Comparison of ENCODE assay signal across 8 mouse cellular contexts in the genomic region with DNA sequence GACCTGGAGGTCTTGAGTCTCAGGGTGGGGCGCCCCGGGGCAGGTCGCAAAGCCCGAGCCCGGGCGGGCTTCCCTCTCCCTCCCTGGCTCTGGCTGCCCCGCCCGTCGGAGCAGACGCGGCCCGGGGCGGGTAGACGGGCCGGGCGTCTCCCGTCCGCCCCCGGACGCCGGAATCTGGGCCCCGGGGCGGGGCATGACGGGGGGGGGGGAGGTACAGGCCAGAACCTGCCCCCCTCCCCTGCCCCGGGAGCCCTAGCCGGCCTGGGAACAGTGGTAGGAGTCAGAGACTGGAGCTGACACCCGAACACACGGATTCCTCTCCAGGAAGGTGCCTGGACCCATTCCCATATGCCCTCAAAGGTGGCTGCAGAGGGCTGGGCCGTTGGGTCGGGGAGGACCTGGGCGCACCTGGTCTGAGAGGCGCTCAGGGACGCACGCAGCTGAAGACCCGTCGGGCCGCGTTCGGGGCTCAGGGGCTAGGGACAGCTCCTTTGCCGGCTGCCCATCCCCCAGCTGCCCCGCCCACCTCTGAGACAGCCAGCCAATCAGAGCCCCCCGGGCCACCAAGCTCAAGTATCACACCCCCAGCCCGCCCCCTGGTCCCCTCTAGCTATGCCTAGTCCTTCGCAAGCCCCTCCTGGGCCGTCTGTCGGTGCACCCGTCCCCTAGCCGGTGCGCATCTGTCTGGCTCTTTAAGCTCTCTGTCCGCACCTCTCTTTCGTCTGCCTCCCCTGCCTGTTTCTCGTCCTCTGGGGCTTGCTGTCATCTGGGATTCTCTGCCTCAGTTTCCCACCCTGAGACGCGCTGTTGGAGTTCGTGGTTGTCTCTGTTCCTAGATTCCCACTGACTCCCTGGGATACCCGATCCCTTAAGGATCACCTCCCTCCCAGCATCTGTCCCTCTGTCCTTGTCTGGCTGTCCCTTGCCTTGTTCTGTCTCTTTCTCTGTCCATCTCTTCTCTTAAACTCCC. TPM values are rescaled to one million over a fixed set of nuclear protein-coding genes. Genes with fewer than 3 reads are reported as not detected.
A peak's percentile ranks its signal among the peaks of the same experiment; 100 is the strongest.
DNase-seq lines count a peak whose midpoint lies in the region; ATAC-seq and TF ChIP-seq lines count a peak whose summit lies in the region.

No protein-coding gene starts in this region.

- H3K4me1 ChIP-seq in erythroblast, embryonic 14.5 days (ENCODE audit: control insufficient read depth), result peaks cover 17% of the 10 kb centered on the region
- no peaks in the 10 kb centered on the region for H3K4me1 ChIP-seq in brown adipose tissue, adult 24 weeks (ENCODE audit: control insufficient read depth, insufficient read depth, insufficient read length, low read length)
- H3K4me1 ChIP-seq in intestine, postnatal 0 days (replicated peaks; ENCODE audit: control insufficient read depth, insufficient read depth, low read length), result no peaks in the 10 kb centered on the region
- H3K4me1 ChIP-seq in olfactory bulb, adult 2 months (ENCODE audit: control insufficient read depth, insufficient read depth, low read length), result no peaks in the 10 kb centered on the region; the same call in 1 of the 2 replicates

- peaks cover 86% of the 10 kb centered on the region for H3K27me3 ChIP-seq in erythroblast, embryonic 14.5 days (ENCODE audit: control insufficient read depth)
- peaks cover 37% of the 10 kb centered on the region for H3K27me3 ChIP-seq in intestine, postnatal 0 days (replicated peaks; ENCODE audit: control insufficient read depth, insufficient read depth, low read length)

- no peaks in the 10 kb centered on the region for H3K36me3 ChIP-seq in erythroblast, embryonic 14.5 days (ENCODE audit: control insufficient read depth)
- no peaks in the 10 kb centered on the region for H3K36me3 ChIP-seq in intestine, postnatal 0 days (ENCODE audit: control insufficient read depth, insufficient read depth)

- DNase-seq in heart, adult 18-20 months, result peak; percentile 57 to 58
- DNase-seq in lung, adult 18-20 months, result peak; percentile 56 to 65
- DNase-seq in layer of hippocampus, adult 9-10 months (ENCODE audit: low spot score), result no peak

- no peak for TF ChIP-seq POLR2A in olfactory bulb, adult 2 months (IDR thresholded peaks at IDR 0.05; ENCODE audit: insufficient read depth, low read depth, low read length)

- peak overlapping the region; percentile 18 for H3K4me3 ChIP-seq in erythroblast, embryonic 14.5 days (replicated peaks)
- peak overlapping the region; percentile 66 for H3K4me3 ChIP-seq in brown adipose tissue, adult 24 weeks (ENCODE audit: insufficient read depth, low read depth, low read length)
- peak overlapping the region; percentile 49 for H3K4me3 ChIP-seq in intestine, postnatal 0 days (ENCODE audit: low read depth, low read length)
- H3K4me3 ChIP-seq in olfactory bulb, adult 2 months (ENCODE audit: insufficient read depth, low read depth, low read length), result peak overlapping the region; percentile 19

- H3K4me2 ChIP-seq in intestine, postnatal 0 days (replicated peaks; ENCODE audit: low read depth), result peak overlapping the region; percentile 80

- H3K9ac ChIP-seq in intestine, postnatal 0 days (ENCODE audit: low read depth, low read length), result peak overlapping the region; percentile 37; the same call in 1 of the 2 replicates

- 2% methylated on average over 41 of the region's 56 CpGs for WGBS in intestine, postnatal 0 days
- WGBS in olfactory bulb, adult 2 months, result 1% methylated on average over 54 of the region's 56 CpGs

- no peak overlapping the region for H3K27ac ChIP-seq in brown adipose tissue, adult 24 weeks (replicated peaks; ENCODE audit: low read depth, low read length)
- no peak overlapping the region for H3K27ac ChIP-seq in intestine, postnatal 0 days (ENCODE audit: low read depth, low read length)
- no peak overlapping the region for H3K27ac ChIP-seq in olfactory bulb, adult 2 months (ENCODE audit: insufficient read depth, low read depth, low read length)

- TF ChIP-seq CTCF in intestine, postnatal 0 days (IDR thresholded peaks at IDR 0.05; ENCODE audit: low read depth), result no peak
- TF ChIP-seq CTCF in olfactory bulb, adult 2 months (IDR thresholded peaks at IDR 0.05; ENCODE audit: insufficient read depth, low read depth, low read length), result no peak

- ATAC-seq in erythroblast, adult 5-6 weeks (replicated peaks; ENCODE audit: low FRiP score, poor library complexity, severe bottlenecking), result no peak
- peak; percentile 49 for ATAC-seq in intestine, postnatal 0 days

- H3K9me3 ChIP-seq in erythroblast, embryonic 14.5 days (ENCODE audit: control insufficient read depth, low read length), result peaks cover 2% of the 10 kb centered on the region; the same call in 1 of the 2 replicates
- no peaks in the 10 kb centered on the region for H3K9me3 ChIP-seq in intestine, postnatal 0 days (ENCODE audit: control insufficient read depth)

RNA-seq across cellular contexts. Expression of a gene that starts 5.5 kb away (rescaled TPM):
- polyA plus RNA-seq in erythroblast, embryonic 14.5 days (2012), result not detected in 2 replicates
- total RNA-seq in erythroblast, adult 5-6 weeks (2015; ENCODE audit: low replicate concordance), result not detected in 2 replicates
- total RNA-seq in erythroblast, adult 5-6 weeks (2017; ENCODE audit: low replicate concordance), result not detected in 2 replicates
- not detected in 2 replicates for polyA plus RNA-seq in brown adipose tissue, adult 24 weeks (2012; ENCODE audit: insufficient read depth, insufficient read length, missing spikeins)
- not detected for total RNA-seq in heart, adult 18-20 months (2021)
- polyA plus RNA-seq in intestine, postnatal 0 days (2015; fragmentation: Nextera tagmentation; extraction: Ambion mirVana), result 0.12 and 0.30 TPM in 2 replicates
- polyA plus RNA-seq in olfactory bulb, adult 2 months (2012; ENCODE audit: insufficient read depth, insufficient read length, low replicate concordance, missing spikeins), result not detected in 2 replicates

RNA-seq across cellular contexts. Expression of a gene that starts 5.6 kb away (rescaled TPM):
- polyA plus RNA-seq in erythroblast, embryonic 14.5 days (2012), result not detected in 2 replicates
- not detected in 2 replicates for total RNA-seq in erythroblast, adult 5-6 weeks (2015; ENCODE audit: low replicate concordance)
- not detected in 2 replicates for total RNA-seq in erythroblast, adult 5-6 weeks (2017; ENCODE audit: low replicate concordance)
- polyA plus RNA-seq in brown adipose tissue, adult 24 weeks (2012; ENCODE audit: insufficient read depth, insufficient read length, missing spikeins), result not detected in 2 replicates
- total RNA-seq in heart, adult 18-20 months (2021), result not detected
- polyA plus RNA-seq in intestine, postnatal 0 days (2015; fragmentation: Nextera tagmentation; extraction: Ambion mirVana), result 0.59 TPM in 1 of 2 replicates, not detected in the other
- polyA plus RNA-seq in olfactory bulb, adult 2 months (2012; ENCODE audit: insufficient read depth, insufficient read length, low replicate concordance, missing spikeins), result not detected in 2 replicates

RNA-seq across cellular contexts. Expression of a gene that starts 6.0 kb away (rescaled TPM):
- polyA plus RNA-seq in erythroblast, embryonic 14.5 days (2012), result not detected in 2 replicates
- not detected in 2 replicates for total RNA-seq in erythroblast, adult 5-6 weeks (2015; ENCODE audit: low replicate concordance)
- total RNA-seq in erythroblast, adult 5-6 weeks (2017; ENCODE audit: low replicate concordance), result not detected in 2 replicates
- polyA plus RNA-seq in brown adipose tissue, adult 24 weeks (2012; ENCODE audit: insufficient read depth, insufficient read length, missing spikeins), result not detected in 2 replicates
- not detected for total RNA-seq in heart, adult 18-20 months (2021)
- polyA plus RNA-seq in intestine, postnatal 0 days (2015; fragmentation: Nextera tagmentation; extraction: Ambion mirVana), result not detected in 2 replicates
- polyA plus RNA-seq in olfactory bulb, adult 2 months (2012; ENCODE audit: insufficient read depth, insufficient read length, low replicate concordance, missing spikeins), result not detected in 2 replicates

RNA-seq across cellular contexts. Expression of a gene that starts 12.3 kb away (rescaled TPM):
- polyA plus RNA-seq in erythroblast, embryonic 14.5 days (2012), result 6.1 and 6.2 TPM in 2 replicates
- 4.0 and 7.5 TPM in 2 replicates for total RNA-seq in erythroblast, adult 5-6 weeks (2015; ENCODE audit: low replicate concordance)
- 0.17 and 1.1 TPM in 2 replicates for total RNA-seq in erythroblast, adult 5-6 weeks (2017; ENCODE audit: low replicate concordance)
- 17.0 and 23.3 TPM in 2 replicates for polyA plus RNA-seq in brown adipose tissue, adult 24 weeks (2012; ENCODE audit: insufficient read depth, insufficient read length, missing spikeins)
- 1 to 10 TPM; 2.4 to 5.4 TPM for total RNA-seq in heart, adult 18-20 months (2021)
- 74.3 and 75.5 TPM in 2 replicates for polyA plus RNA-seq in intestine, postnatal 0 days (2015; fragmentation: Nextera tagmentation; extraction: Ambion mirVana)
- polyA plus RNA-seq in olfactory bulb, adult 2 months (2012; ENCODE audit: insufficient read depth, insufficient read length, low replicate concordance, missing spikeins), result not detected in 2 replicates

RNA-seq across cellular contexts. Expression of a gene that starts 15.5 kb away (rescaled TPM):
- polyA plus RNA-seq in erythroblast, embryonic 14.5 days (2012), result 1,289 and 1,793 TPM in 2 replicates
- total RNA-seq in erythroblast, adult 5-6 weeks (2015; ENCODE audit: low replicate concordance), result 304 and 336 TPM in 2 replicates
- total RNA-seq in erythroblast, adult 5-6 weeks (2017; ENCODE audit: low replicate concordance), result 65.4 and 203 TPM in 2 replicates
- 347 and 411 TPM in 2 replicates for polyA plus RNA-seq in brown adipose tissue, adult 24 weeks (2012; ENCODE audit: insufficient read depth, insufficient read length, missing spikeins)
- 100 to 1,000 TPM; 468 to 578 TPM for total RNA-seq in heart, adult 18-20 months (2021)
- 419 and 467 TPM in 2 replicates for polyA plus RNA-seq in intestine, postnatal 0 days (2015; fragmentation: Nextera tagmentation; extraction: Ambion mirVana)
- not detected in 2 replicates for polyA plus RNA-seq in olfactory bulb, adult 2 months (2012; ENCODE audit: insufficient read depth, insufficient read length, low replicate concordance, missing spikeins)
